Mouse (Mus musculus) CH12.LX (cell line): ENCODE measurements around the gene Ddx51. TPM values are rescaled to one million over a fixed set of nuclear protein-coding genes. Genes with fewer than 3 reads are reported as not detected.

Source experiments
- DNase-seq: peaks from one replicate; pipeline ENCODE4 v3.0.0-alpha.2; 2013; ENCODE audit errors: extremely low read depth
- H3K27ac ChIP-seq: 2 replicates; pipeline ENCODE4 v1.5.1; 2012; ENCODE audit warnings: low read depth, mild to moderate bottlenecking, control low read depth, moderate library complexity; ENCODE audit not compliant: insufficient read depth
- H3K27me3 ChIP-seq: replicated peaks from 2 replicates; pipeline ENCODE3; 2012; ENCODE audit warnings: inconsistent platforms
- H3K36me3 ChIP-seq, 2 experiments: replicated peaks in 1 of 2; 2 replicates each; pipeline versions ENCODE3 to v1.6.1; 2012; ENCODE audit warnings: inconsistent platforms in 1 of 2, low read length in 1 of 2, mild to moderate bottlenecking in 1 of 2, mixed read lengths in 1 of 2, moderate library complexity in 1 of 2; ENCODE audit not compliant: control insufficient read depth in 1 of 2, insufficient read depth in 1 of 2
- H3K4me1 ChIP-seq, 2 experiments: 2 replicates each; pipeline ENCODE4 v1.6.1; 2012; ENCODE audit warnings: inconsistent platforms in 1 of 2, moderate library complexity in 1 of 2; ENCODE audit not compliant: insufficient read depth in 2 of 2, control insufficient read depth in 1 of 2
- H3K4me2 ChIP-seq: 2 replicates; pipeline ENCODE4 v1.6.1; 2012; ENCODE audit warnings: low read depth, mild to moderate bottlenecking, control low read depth; ENCODE audit not compliant: poor library complexity, insufficient read depth, severe bottlenecking
- H3K4me3 ChIP-seq, 3 experiments: fragments of 150-350 bp in 1 of 3; sonication (generic) in 1 of 3; replicated peaks in 1 of 3; 2 replicates each; pipeline versions ENCODE3 to v1.5.1; 2011 to 2012; ENCODE audit warnings: low read depth in 2 of 3, low read length in 2 of 3, mild to moderate bottlenecking in 2 of 3, moderate library complexity in 2 of 3, control low read depth in 1 of 3, improper control_type of control experiment in 1 of 3, inconsistent platforms in 1 of 3, mixed read lengths in 1 of 3; ENCODE audit not compliant: poor library complexity in 1 of 3
- H3K79me2 ChIP-seq: replicated peaks from 2 replicates; pipeline ENCODE4 v1.6.1; 2012; ENCODE audit warnings: mild to moderate bottlenecking, moderate library complexity; ENCODE audit not compliant: control insufficient read depth, poor library complexity, insufficient read depth, severe bottlenecking; ENCODE audit errors: extremely low read depth
- H3K9ac ChIP-seq: 2 replicates; pipeline ENCODE4 v1.6.1; 2012; ENCODE audit warnings: low read depth, mild to moderate bottlenecking, control low read depth, moderate library complexity; ENCODE audit not compliant: insufficient read depth
- H3K9me3 ChIP-seq: replicated peaks from 2 replicates; pipeline ENCODE3; 2012; ENCODE audit warnings: low read length, inconsistent platforms, mixed read lengths
- CTCF ChIP-seq, 2 experiments: IDR thresholded peaks in 1 of 2; conservative IDR thresholded peaks in 1 of 2; 2 replicates each; pipeline ENCODE4 v1.5.1; 2011 to 2012; ENCODE audit warnings: low read depth in 2 of 2, low read length in 2 of 2, improper control_type of control experiment in 1 of 2, inconsistent platforms in 1 of 2, mild to moderate bottlenecking in 1 of 2, moderate library complexity in 1 of 2
- E2F4 ChIP-seq: IDR thresholded peaks from 2 replicates; pipeline ENCODE4 v1.6.1; 2011; ENCODE audit warnings: low read depth, low read length, improper control_type of control experiment; ENCODE audit not compliant: insufficient replicate concordance
- ELF1 ChIP-seq: IDR thresholded peaks from 2 replicates; pipeline ENCODE4 v1.6.1; 2014; ENCODE audit warnings: low read depth, mild to moderate bottlenecking, inconsistent platforms, low read length, improper control_type of control experiment
- EP300 ChIP-seq: IDR thresholded peaks from 2 replicates; pipeline ENCODE4 v1.6.1; 2011; ENCODE audit warnings: low read length, improper control_type of control experiment
- ETS1 ChIP-seq: conservative IDR thresholded peaks from 2 replicates; pipeline ENCODE4 v1.6.1; 2012; ENCODE audit warnings: low read depth, mild to moderate bottlenecking, inconsistent platforms, low read length, improper control_type of control experiment, moderate library complexity
- GABPA ChIP-seq: IDR thresholded peaks from 2 replicates; pipeline ENCODE4 v1.6.1; 2012; ENCODE audit warnings: low read depth, low read length, improper control_type of control experiment, inconsistent platforms; ENCODE audit not compliant: insufficient replicate concordance
- HCFC1 ChIP-seq: IDR thresholded peaks from 2 replicates; pipeline ENCODE4 v1.6.1; 2012; ENCODE audit warnings: low read depth, mild to moderate bottlenecking, inconsistent platforms, low read length, improper control_type of control experiment
- JUN ChIP-seq: IDR thresholded peaks from 2 replicates; pipeline ENCODE4 v1.6.1; 2011; ENCODE audit warnings: low read depth, mild to moderate bottlenecking, low read length, improper control_type of control experiment, moderate library complexity; ENCODE audit not compliant: insufficient read depth
- JUND ChIP-seq: conservative IDR thresholded peaks from 2 replicates; pipeline ENCODE4 v1.6.1; 2011; ENCODE audit warnings: low read depth, low read length, improper control_type of control experiment
- MAZ ChIP-seq: IDR thresholded peaks from 2 replicates; pipeline ENCODE4 v1.6.1; 2012; ENCODE audit warnings: low read depth, mild to moderate bottlenecking, inconsistent platforms, low read length, improper control_type of control experiment, moderate library complexity
- NELFE ChIP-seq: IDR thresholded peaks from 2 replicates; pipeline ENCODE4 v1.6.1; 2011; ENCODE audit warnings: low read depth, low read length, improper control_type of control experiment
- NRF1 ChIP-seq: IDR thresholded peaks from 2 replicates; pipeline ENCODE4 v1.6.1; 2014; ENCODE audit warnings: low read depth, mild to moderate bottlenecking, inconsistent platforms, low read length, improper control_type of control experiment, moderate library complexity
- POLR2A ChIP-seq: IDR thresholded peaks from 2 replicates; pipeline ENCODE4 v1.6.1; 2011; ENCODE audit warnings: low read depth, mild to moderate bottlenecking, improper control_type of control experiment, low read length
- SIN3A ChIP-seq: IDR thresholded peaks from 2 replicates; pipeline ENCODE4 v1.6.1; 2012; ENCODE audit warnings: low read length, improper control_type of control experiment, inconsistent platforms
- UBTF ChIP-seq: IDR thresholded peaks from 2 replicates; pipeline ENCODE4 v1.6.1; 2012; ENCODE audit warnings: low read depth, mild to moderate bottlenecking, inconsistent platforms, low read length, improper control_type of control experiment, moderate library complexity
- USF1 ChIP-seq: IDR thresholded peaks from 2 replicates; pipeline ENCODE4 v1.6.1; 2014; ENCODE audit warnings: low read depth, mild to moderate bottlenecking, inconsistent platforms, low read length, improper control_type of control experiment
- USF2 ChIP-seq: conservative IDR thresholded peaks from 2 replicates; pipeline ENCODE4 v1.6.1; 2011; ENCODE audit warnings: low read depth, low read length, improper control_type of control experiment
- ZC3H11A ChIP-seq: IDR thresholded peaks from 2 replicates; pipeline ENCODE4 v1.6.1; 2012; ENCODE audit warnings: low read depth, mild to moderate bottlenecking, inconsistent platforms, low read length, improper control_type of control experiment
- ZKSCAN1 ChIP-seq: IDR thresholded peaks from 2 replicates; pipeline ENCODE4 v1.6.1; 2012; ENCODE audit warnings: low read depth, inconsistent platforms, low read length, improper control_type of control experiment, borderline replicate concordance
- ZMIZ1 ChIP-seq: IDR thresholded peaks from 2 replicates; pipeline ENCODE4 v1.6.1; 2012; ENCODE audit warnings: low read depth, mild to moderate bottlenecking, inconsistent platforms, low read length, improper control_type of control experiment
- ZNF384 ChIP-seq: IDR thresholded peaks from 2 replicates; pipeline ENCODE4 v1.6.1; 2012; ENCODE audit warnings: low read depth, low read length, improper control_type of control experiment, inconsistent platforms
- dilution Hi-C: fragments of 300-500 bp; cut with MboI; formaldehyde crosslinking; loops from 2 replicates; pipeline ENCODE4 v1.14.3; 2020; ENCODE audit warnings: low sequenced_read_pairs; ENCODE audit not compliant: extremely low pct_unique_long_range_greater_than_20kb, extremely low pct_ligation_motif_present
- in situ Hi-C: fragments of 300-500 bp; cut with MboI; formaldehyde crosslinking; loops from 3 replicates; pipeline ENCODE4 v1.14.3; 2019; ENCODE audit warnings: low sequenced_read_pairs, low pct_ligation_motif_present, low pct_unique_long_range_greater_than_20kb, mixed read lengths
- polyA plus RNA-seq: library from polyadenylated mRNA; unstranded; fragments of >175 nt; gene quantifications from 2 replicates; pipeline ENCODE4 v1.2.1, GENCODE M21; 2012; ENCODE audit warnings: low read depth; ENCODE audit not compliant: insufficient read length
- total RNA-seq, 2 experiments: library from RNA; depleted of rRNA; stranded (reverse); fragments of 300-350 nt in 1 of 2; fragments of >200 nt in 1 of 2; gene quantifications; 2 replicates each; pipeline ENCODE4 v1.2.3; 2012 to 2014

Ddx51 gene
- total and polyA plus RNA-seq, 3 experiments: 11.8 to 38.6 (median 12.3) TPM

GRCm38 (mm10) chr5:110607767-110608166 lies 45.5 kb upstream of the Ddx51 start:
- in situ Hi-C loops: no loop called here
- no peaks in the 10 kb centered on the region for H3K79me2 ChIP-seq

DNA sequence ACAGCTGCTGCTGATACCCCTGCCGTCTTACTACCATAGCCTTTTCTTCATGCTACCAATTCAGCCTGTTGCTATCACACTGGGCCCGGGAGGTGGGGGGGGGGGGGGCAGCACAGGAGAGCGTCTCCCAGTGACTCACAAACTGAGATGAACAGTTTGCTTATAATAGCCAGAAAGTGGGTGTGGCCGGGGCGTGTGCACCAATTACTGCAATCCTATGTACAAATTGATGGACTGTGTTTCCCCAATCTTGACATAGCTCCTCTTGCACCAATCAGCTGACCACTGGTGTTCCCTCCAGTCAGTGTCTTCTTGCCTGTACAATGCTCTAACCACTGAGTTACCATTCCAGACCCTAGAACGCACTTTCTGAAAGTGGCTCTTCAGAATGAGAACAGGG lies 44.9 kb upstream of the Ddx51 start:
- Histone ChIP-seq H3K9me3 (no peaks in the 10 kb centered on the region), H3K27me3 (peaks cover 40% of the 10 kb centered on the region), H3K36me3 (no peaks in the 10 kb centered on the region), H3K27ac (no peak overlapping the region), H3K4me3 (no peak overlapping the region), H3K4me1 (peaks cover 0 to 2% of the 10 kb centered on the region in 2 experiments; a peak in 1 of 4 replicates), H3K4me2 (no peak overlapping the region), H3K79me2 (no peaks in the 10 kb centered on the region), H3K9ac (no peak overlapping the region)
- dilution Hi-C loops: no loop called here
- TF ChIP-seq NELFE (no peak), ZMIZ1 (no peak), USF1 (no peak), ZNF384 (no peak), GABPA (no peak), ELF1 (no peak), E2F4 (no peak), CTCF (conservative IDR thresholded peaks at IDR 0.05 in 1 of 2, IDR thresholded peaks at IDR 0.05 in 1 of 2; ENCODE audit: low read depth in 2 of 2, low read length in 2 of 2) (no peak), JUN (no peak), ETS1 (no peak), EP300 (no peak), MAZ (no peak), SIN3A (no peak), HCFC1 (no peak), USF2 (no peak), ZC3H11A (no peak), NRF1 (no peak), ZKSCAN1 (no peak), POLR2A (no peak)
- DNase-seq: no peak
- in situ Hi-C loops: no loop called here

More at GRCm38 (mm10) chr5:110607767-110608166, 45.5 kb upstream of the Ddx51 start:
- DNase-seq: no peak
- no peaks in the 10 kb centered on the region for H3K9me3 ChIP-seq
- TF ChIP-seq POLR2A: no peak
- TF ChIP-seq JUND: no peak
- no peak for TF ChIP-seq ZC3H11A
- no peak for TF ChIP-seq ZKSCAN1
- TF ChIP-seq UBTF: no peak
- TF ChIP-seq, all 38 proteins: peak for 0
- no peak overlapping the region for H3K4me2 ChIP-seq
- H3K27me3 ChIP-seq: peaks cover 45% of the 10 kb centered on the region
- H3K27ac ChIP-seq: no peak overlapping the region
- H3K9ac ChIP-seq: no peak overlapping the region
- H3K4me1 ChIP-seq: no peaks in the 10 kb centered on the region
- H3K4me3 ChIP-seq: no peak overlapping the region
- H3K36me3 ChIP-seq: no peaks in the 10 kb centered on the region
- dilution Hi-C loops: no loop called here
